Comparison of ENCODE assay signal across 11 mouse cellular contexts in genomic region chr2:79259326-79259725, GRCm38 (mm10). TPM values are rescaled to one million over a fixed set of nuclear protein-coding genes. Genes with fewer than 3 reads are reported as not detected.
A peak's percentile ranks its signal among the peaks of the same experiment; 100 is the strongest.
DNase-seq lines count a peak whose midpoint lies in the region; ATAC-seq lines count a peak whose summit lies in the region.
"Had no signal": no experiment of that assay in that cellular context is flagged by ENCODE, and none has a peak within 500 bp of the region (broad histone marks: within the 10 kb centered on the region; RNA-seq: fewer than 3 reads in every experiment).

No protein-coding gene starts in this region.

- H3K4me1 ChIP-seq in midbrain, embryonic 11.5 days (ENCODE audit: control insufficient read depth, insufficient read depth, low read length): peaks cover 4% of the 10 kb centered on the region; the same call in 1 of the 2 replicates
- H3K4me1 ChIP-seq in midbrain, embryonic 13.5 days (replicated peaks): peaks cover 11% of the 10 kb centered on the region
- peaks cover 5% of the 10 kb centered on the region for H3K4me1 ChIP-seq in intestine, embryonic 16.5 days (ENCODE audit: control insufficient read depth, insufficient read depth, low read length)
- H3K4me1 ChIP-seq in forebrain, embryonic 15.5 days: peaks cover 13% of the 10 kb centered on the region; the same call in 1 of the 2 replicates

- H3K36me3 ChIP-seq in midbrain, embryonic 11.5 days (ENCODE audit: control insufficient read depth, insufficient read depth, low read length): no peaks in the 10 kb centered on the region
- no peaks in the 10 kb centered on the region for H3K36me3 ChIP-seq in midbrain, embryonic 13.5 days
- H3K36me3 ChIP-seq in intestine, embryonic 16.5 days (ENCODE audit: control insufficient read depth, insufficient read depth, low read length): no peaks in the 10 kb centered on the region
- no peaks in the 10 kb centered on the region for H3K36me3 ChIP-seq in forebrain, embryonic 15.5 days
- H3K36me3 ChIP-seq: embryonic facial prominence, embryonic 12.5 days had no signal

- H3K9ac ChIP-seq in midbrain, embryonic 11.5 days (ENCODE audit: low read length): no peak overlapping the region
- no peak overlapping the region for H3K9ac ChIP-seq in midbrain, embryonic 13.5 days (replicated peaks)
- no peak overlapping the region for H3K9ac ChIP-seq in intestine, embryonic 16.5 days (ENCODE audit: low read depth, low read length)
- H3K9ac ChIP-seq in forebrain, embryonic 15.5 days (replicated peaks): no peak overlapping the region
- H3K9ac ChIP-seq: embryonic facial prominence, embryonic 12.5 days had no signal

- no peak overlapping the region for H3K27ac ChIP-seq in midbrain, embryonic 11.5 days (ENCODE audit: low read depth, low read length)
- H3K27ac ChIP-seq in midbrain, embryonic 13.5 days: no peak overlapping the region
- no peak overlapping the region for H3K27ac ChIP-seq in intestine, embryonic 16.5 days (ENCODE audit: low read length)
- no peak overlapping the region for H3K27ac ChIP-seq in forebrain, embryonic 15.5 days (replicated peaks)
- H3K27ac ChIP-seq: embryonic facial prominence, embryonic 12.5 days had no signal

- H3K27me3 ChIP-seq in midbrain, embryonic 11.5 days (ENCODE audit: control insufficient read depth, insufficient read depth, low read length): peaks cover 2% of the 10 kb centered on the region; the same call in 1 of the 2 replicates
- 0 out of 2 replicates have a peak, but pooled peaks cover 4% of the 10 kb centered on the region for H3K27me3 ChIP-seq in midbrain, embryonic 13.5 days
- no peaks in the 10 kb centered on the region; the same call in 1 of the 2 replicates for H3K27me3 ChIP-seq in intestine, embryonic 16.5 days (replicated peaks; ENCODE audit: control insufficient read depth, insufficient read depth, low read length)
- no peaks in the 10 kb centered on the region for H3K27me3 ChIP-seq in forebrain, embryonic 15.5 days
- H3K27me3 ChIP-seq: embryonic facial prominence, embryonic 12.5 days had no signal

- WGBS in midbrain, embryonic 11.5 days: 76% methylated on average over 4 of the region's 4 CpGs
- 83% methylated on average over 4 of the region's 4 CpGs for WGBS in midbrain, embryonic 13.5 days
- 67% methylated on average over 4 of the region's 4 CpGs for WGBS in intestine, embryonic 16.5 days
- WGBS in forebrain, embryonic 15.5 days: 79% methylated on average over 4 of the region's 4 CpGs

- no peak for ATAC-seq in midbrain, embryonic 11.5 days (ENCODE audit: low FRiP score)
- no peak for ATAC-seq in midbrain, embryonic 13.5 days
- ATAC-seq in intestine, embryonic 16.5 days: peak; percentile 50
- no peak for ATAC-seq in forebrain, embryonic 15.5 days (replicated peaks)

- H3K9me3 ChIP-seq in midbrain, embryonic 11.5 days (ENCODE audit: control insufficient read depth, low read length): no peaks in the 10 kb centered on the region
- H3K9me3 ChIP-seq in midbrain, embryonic 13.5 days: no peaks in the 10 kb centered on the region
- no peaks in the 10 kb centered on the region for H3K9me3 ChIP-seq in intestine, embryonic 16.5 days (ENCODE audit: control insufficient read depth, low read length)
- H3K9me3 ChIP-seq in forebrain, embryonic 15.5 days: no peaks in the 10 kb centered on the region
- H3K9me3 ChIP-seq: embryonic facial prominence, embryonic 12.5 days had no signal

- DNase-seq in midbrain, embryonic 11.5 days (ENCODE audit: low spot score, missing footprints): peak; percentile 53
- peak; percentile 16 for DNase-seq in skeletal muscle tissue, adult 2 months (ENCODE audit: low read depth, low spot score)
- no peak for DNase-seq in cerebellum, postnatal 4 days (ENCODE audit: low spot score in 2 of 2)
- DNase-seq in left cerebral cortex, adult 8-10 months (ENCODE audit: low spot score in 2 of 2): no peak
- DNase-seq in right cerebral cortex, postnatal 10 days (ENCODE audit: low spot score in 2 of 2): no peak
- DNase-seq: gastrocnemius, postnatal 25 days; midbrain, embryonic 14.5 days had no signal

- no peak overlapping the region for H3K4me3 ChIP-seq in midbrain, embryonic 11.5 days (ENCODE audit: low read depth, low read length)
- no peak overlapping the region for H3K4me3 ChIP-seq in midbrain, embryonic 13.5 days (replicated peaks)
- H3K4me3 ChIP-seq in intestine, embryonic 16.5 days (ENCODE audit: low read length): no peak overlapping the region
- H3K4me3 ChIP-seq in forebrain, embryonic 15.5 days: no peak overlapping the region
- H3K4me3 ChIP-seq: embryonic facial prominence, embryonic 12.5 days had no signal

- H3K4me2 ChIP-seq in midbrain, embryonic 11.5 days: no peak overlapping the region
- H3K4me2 ChIP-seq in midbrain, embryonic 13.5 days (replicated peaks): no peak overlapping the region
- H3K4me2 ChIP-seq in intestine, embryonic 16.5 days (ENCODE audit: low read depth, low read length): no peak overlapping the region
- no peak overlapping the region for H3K4me2 ChIP-seq in forebrain, embryonic 15.5 days (replicated peaks)
- H3K4me2 ChIP-seq: embryonic facial prominence, embryonic 12.5 days had no signal

RNA-seq across cellular contexts. Expression of gene Itga4, which starts 4.1 kb away (rescaled TPM):
- polyA plus RNA-seq in midbrain, embryonic 11.5 days (2014; fragmentation: Nextera tagmentation; extraction: Ambion mirVana): 8.6 and 10.0 TPM in 2 replicates
- 3.1 TPM in 2 replicates for polyA plus RNA-seq in midbrain, embryonic 13.5 days (2015; fragmentation: Nextera tagmentation; extraction: Ambion mirVana)
- 2.9 and 3.2 TPM in 2 replicates for polyA plus RNA-seq in intestine, embryonic 16.5 days (2015; fragmentation: Nextera tagmentation; extraction: Ambion mirVana)
- 2.7 and 3.2 TPM in 2 replicates for polyA plus RNA-seq in forebrain, embryonic 15.5 days (2015; fragmentation: Nextera tagmentation; extraction: Ambion mirVana)
- total RNA-seq in left cerebral cortex, adult 8-10 months (2022): 10 to 100 TPM in 1 of 4 experiments, 1 to 10 TPM in 3; 8.1 to 10.3 (median 8.9) TPM

Comparison
In these comparisons a context has a peak if more than half of its experiments do, and no peak if none do; other contexts are left out.
1. DNase-seq: peak in midbrain, embryonic 11.5 days (single experiment) and skeletal muscle tissue, adult 2 months (single experiment); none in cerebellum, postnatal 4 days (0 of 2), left cerebral cortex, adult 8-10 months (0 of 2) and right cerebral cortex, postnatal 10 days (0 of 2).